Mouse (Mus musculus) forebrain, postnatal 0 days (tissue): Measurements from ENCODE around the gene Clec3a. TPM values are rescaled to one million over a fixed set of nuclear protein-coding genes. Genes with fewer than 3 reads are reported as not detected.
A peak's percentile ranks its signal among the peaks of the same experiment; 100 is the strongest.

Experiments
- ATAC-seq: fragments of 200-750 bp; cut with Nextera tagmentation; 2 replicates; pipeline ENCODE4 v1.8.0; 2017; ENCODE audit warnings: mild to moderate bottlenecking, moderate library complexity
- DNase-seq: peaks from one replicate; pipeline ENCODE4 v3.0.0-alpha.2; 2015
- H3K27ac ChIP-seq: fragments of 300-500 bp; sonication (generic); 2 replicates; pipeline ENCODE4 v1.5.1; 2014; ENCODE audit warnings: low read depth, mild to moderate bottlenecking, antibody characterized with exemption, low read length, moderate library complexity, mixed read lengths
- H3K27me3 ChIP-seq: fragments of 300-500 bp; sonication (generic); 2 replicates; pipeline ENCODE4 v1.6.1; 2014; ENCODE audit warnings: mild to moderate bottlenecking, low read length, mixed read lengths; ENCODE audit not compliant: insufficient read depth
- H3K36me3 ChIP-seq: fragments of 300-500 bp; sonication (generic); 2 replicates; pipeline ENCODE4 v1.6.1; 2014; ENCODE audit warnings: mild to moderate bottlenecking, moderate library complexity; ENCODE audit not compliant: insufficient read depth
- H3K4me1 ChIP-seq: fragments of 300-500 bp; sonication (generic); 2 replicates; pipeline ENCODE4 v1.6.1; 2014; ENCODE audit warnings: antibody characterized with exemption; ENCODE audit not compliant: insufficient read depth
- H3K4me2 ChIP-seq: fragments of 300-500 bp; sonication (generic); 2 replicates; pipeline ENCODE4 v1.6.1; 2014; ENCODE audit warnings: low read depth, mild to moderate bottlenecking, moderate library complexity
- H3K4me3 ChIP-seq: fragments of 300-500 bp; sonication (generic); 2 replicates; pipeline ENCODE4 v1.5.1; 2014; ENCODE audit warnings: low read depth, low read length, mixed read lengths
- H3K9ac ChIP-seq: fragments of 300-500 bp; sonication (generic); 2 replicates; pipeline ENCODE4 v1.6.1; 2014; ENCODE audit warnings: mild to moderate bottlenecking
- H3K9me3 ChIP-seq: fragments of 300-500 bp; sonication (generic); 2 replicates; pipeline ENCODE4 v1.6.1; 2016; ENCODE audit warnings: low read length
- CTCF ChIP-seq: sonication (generic); IDR thresholded peaks from 2 replicates; pipeline ENCODE4 v1.5.1; 2016; ENCODE audit warnings: antibody characterized with exemption, control low read depth, low read depth
- WGBS: fragments of 180-500 bp; shearing (Covaris S2); extraction: QIAGEN DNeasy Blood & Tissue Kit; methylation state at CpG from one replicate; pipeline ENCODE4 v1.1.7; 2014; 5-methylcytosine and 5-hydroxymethylcytosine counted together
- polyA plus RNA-seq: library from polyadenylated mRNA; unstranded; fragments of >200 nt; fragmentation: Nextera tagmentation; extraction: Ambion mirVana; gene quantifications from 2 replicates; pipeline ENCODE4 v1.2.1, GENCODE M21; 2015
- total RNA-seq: library from RNA; depleted of rRNA; stranded (reverse); fragments of >200 nt; gene quantifications from 2 replicates; pipeline ENCODE4 v1.2.3, GENCODE M21; 2014

Gene Clec3a
- total and polyA plus RNA-seq, 2 experiments from 2014 or later: 1.5 TPM; not detected in 1

- H3K4me2 ChIP-seq: no peak overlapping the region
- H3K27me3 ChIP-seq: no peaks in the 10 kb centered on the region
- 94% methylated on average over 5 of the region's 5 CpGs for WGBS
- ATAC-seq (no peak), DNase-seq (no peak)
- H3K9me3 ChIP-seq: no peaks in the 10 kb centered on the region
- H3K4me3 ChIP-seq: no peak overlapping the region
- TF ChIP-seq CTCF: no peak
- H3K36me3 ChIP-seq: no peaks in the 10 kb centered on the region
- H3K4me1 ChIP-seq: 0 out of 2 replicates have a peak, but pooled peaks cover 4% of the 10 kb centered on the region
- no peak overlapping the region for H3K27ac ChIP-seq
- H3K9ac ChIP-seq: no peak overlapping the region
These were observed 18.6 kb upstream of the Clec3a start for GRCm38 (mm10) chr8:114399273-114399672.

- H3K27ac ChIP-seq: no peak overlapping the region
- WGBS: 57% methylated on average over 7 of the region's 7 CpGs
- no peak overlapping the region for H3K4me3 ChIP-seq
- ATAC-seq (no peak), DNase-seq (no peak)
- no peaks in the 10 kb centered on the region for H3K36me3 ChIP-seq
- no peaks in the 10 kb centered on the region for H3K9me3 ChIP-seq
- no peak overlapping the region for H3K4me2 ChIP-seq
- TF ChIP-seq CTCF: no peak
- 0 out of 2 replicates have a peak, but pooled peaks cover 4% of the 10 kb centered on the region for H3K4me1 ChIP-seq
- H3K9ac ChIP-seq: no peak overlapping the region
- H3K27me3 ChIP-seq: no peaks in the 10 kb centered on the region
These were observed 16.2 kb upstream of the Clec3a start for GRCm38 (mm10) chr8:114401679-114402078.

GRCm38 (mm10) chr8:114411421-114411820, 6.5 kb upstream of the Clec3a start:
- ATAC-seq (no peak), DNase-seq (no peak)
- WGBS: 78% methylated on average over 3 of the region's 3 CpGs
- H3K27me3 ChIP-seq: no peaks in the 10 kb centered on the region
- H3K4me2 ChIP-seq: no peak overlapping the region
- no peak overlapping the region for H3K9ac ChIP-seq
- no peak for TF ChIP-seq CTCF
- H3K4me1 ChIP-seq: no peaks in the 10 kb centered on the region
- H3K27ac ChIP-seq: no peak overlapping the region
- H3K9me3 ChIP-seq: no peaks in the 10 kb centered on the region
- H3K4me3 ChIP-seq: no peak overlapping the region
- no peaks in the 10 kb centered on the region for H3K36me3 ChIP-seq

- no peaks in the 10 kb centered on the region for H3K4me1 ChIP-seq
- no peaks in the 10 kb centered on the region for H3K36me3 ChIP-seq
- no peak overlapping the region for H3K27ac ChIP-seq
- no peak for TF ChIP-seq CTCF
- H3K4me2 ChIP-seq: no peak overlapping the region
- 84% methylated on average over 5 of the region's 5 CpGs for WGBS
- no peak overlapping the region for H3K9ac ChIP-seq
- no peak for ATAC-seq
- no peaks in the 10 kb centered on the region for H3K27me3 ChIP-seq
- no peaks in the 10 kb centered on the region for H3K9me3 ChIP-seq
- no peak for DNase-seq
- H3K4me3 ChIP-seq: no peak overlapping the region
These were observed 600 bp downstream of the Clec3a start for GRCm38 (mm10) chr8:114418486-114418885.

GRCm38 (mm10) chr8:114418904-114419303, 1.0 kb downstream of the Clec3a start:
- Histone ChIP-seq H3K9ac (no peak overlapping the region), H3K4me2 (no peak overlapping the region)
- no peak for TF ChIP-seq CTCF

GRCm38 (mm10) chr8:114421544-114421943, 3.7 kb downstream of the Clec3a start:
- 86% methylated on average over 4 of the region's 4 CpGs for WGBS
- no peaks in the 10 kb centered on the region for H3K27me3 ChIP-seq
- H3K27ac ChIP-seq: no peak overlapping the region
- H3K4me2 ChIP-seq: no peak overlapping the region
- no peaks in the 10 kb centered on the region for H3K4me1 ChIP-seq
- TF ChIP-seq CTCF: no peak
- H3K9me3 ChIP-seq: no peaks in the 10 kb centered on the region
- no peaks in the 10 kb centered on the region for H3K36me3 ChIP-seq
- DNase-seq (no peak), ATAC-seq (no peak)
- no peak overlapping the region for H3K9ac ChIP-seq
- no peak overlapping the region for H3K4me3 ChIP-seq

More at GRCm38 (mm10) chr8:114418904-114419303, 1.0 kb downstream of the Clec3a start:
- H3K27me3 ChIP-seq: no peaks in the 10 kb centered on the region
- H3K36me3 ChIP-seq: no peaks in the 10 kb centered on the region
- H3K4me1 ChIP-seq: no peaks in the 10 kb centered on the region
- no peak for ATAC-seq
- WGBS: 81% methylated on average over 6 of the region's 6 CpGs
- no peak overlapping the region for H3K27ac ChIP-seq
- no peaks in the 10 kb centered on the region for H3K9me3 ChIP-seq
- DNase-seq: no peak
- no peak overlapping the region for H3K4me3 ChIP-seq

GRCm38 (mm10) chr8:114438236-114438635, 20.4 kb downstream of the Clec3a start:
- 5% methylated on average over 6 of the region's 6 CpGs for WGBS
- peak; percentile 91 for TF ChIP-seq CTCF
- Histone ChIP-seq H3K4me3 (no peak overlapping the region), H3K9ac (no peak overlapping the region), H3K27me3 (no peaks in the 10 kb centered on the region), H3K36me3 (no peaks in the 10 kb centered on the region), H3K27ac (no peak overlapping the region), H3K4me2 (no peak overlapping the region), H3K4me1 (no peaks in the 10 kb centered on the region; the same call in 1 of the 2 replicates), H3K9me3 (no peaks in the 10 kb centered on the region)
- DNase-seq: peak; percentile 79
- ATAC-seq: no peak
